Mouse (Mus musculus) embryo, embryonic 11.5 days (tissue): ENCODE results near the gene Zfp275.
"Not testable (repeated sequence)": the region's sequence is repeated elsewhere in the genome, so short reads cannot be mapped to it uniquely, and the experiment has no call there.

Source experiments
- DNase-seq: peaks from one replicate; pipeline ENCODE4 v3.0.0-alpha.2; 2012; ENCODE audit warnings: low read depth, low spot score

Gene Zfp275

GRCm38 (mm10) chrX:73342483-73342895, at the start of gene Zfp275:
TSS of gene Zfp275 (plus strand) at chrX:73342621.
- peak; percentile 44 for DNase-seq

- not testable (repeated sequence) for DNase-seq
Observed at GRCm38 (mm10) chrX:73292876-73293275, 49.5 kb upstream of the Zfp275 start, which contains the start of the genes Xlr5a and Xlr5c. TSS of gene Xlr5a (minus strand) at chrX:73292976. TSS of gene Xlr5c (minus strand) at chrX:73292976.

DNA sequence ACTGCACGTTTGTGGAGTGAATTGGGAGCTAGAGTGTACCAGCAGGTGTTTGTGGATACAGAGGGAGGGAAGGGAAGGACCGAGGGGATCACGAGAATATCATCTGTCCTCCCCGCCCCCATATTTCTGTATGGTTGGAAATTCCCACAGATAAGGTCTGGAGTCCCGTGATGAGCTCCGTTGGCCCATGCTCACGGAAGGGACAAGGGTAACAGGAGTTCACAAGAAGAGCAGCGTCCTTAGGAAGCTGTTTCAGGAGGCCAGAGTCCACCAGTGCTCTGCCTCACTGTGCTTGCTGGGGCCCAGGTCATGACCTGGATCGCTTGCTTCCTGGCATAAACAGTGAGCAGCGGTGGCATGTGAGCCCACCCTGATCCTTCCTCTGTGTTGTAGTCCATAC, 46.7 kb upstream of the Zfp275 start:
- DNase-seq = not testable (repeated sequence)

- no peak for DNase-seq
Observed at GRCm38 (mm10) chrX:73312522-73312921, 29.9 kb upstream of the Zfp275 start.

- no peak for DNase-seq
Observed at GRCm38 (mm10) chrX:73321029-73321428, 21.4 kb upstream of the Zfp275 start.

GRCm38 (mm10) chrX:73327215-73327614, 15.2 kb upstream of the Zfp275 start:
- DNase-seq = no peak

GRCm38 (mm10) chrX:73333548-73333947, 8.9 kb upstream of the Zfp275 start:
- no peak for DNase-seq

DNA sequence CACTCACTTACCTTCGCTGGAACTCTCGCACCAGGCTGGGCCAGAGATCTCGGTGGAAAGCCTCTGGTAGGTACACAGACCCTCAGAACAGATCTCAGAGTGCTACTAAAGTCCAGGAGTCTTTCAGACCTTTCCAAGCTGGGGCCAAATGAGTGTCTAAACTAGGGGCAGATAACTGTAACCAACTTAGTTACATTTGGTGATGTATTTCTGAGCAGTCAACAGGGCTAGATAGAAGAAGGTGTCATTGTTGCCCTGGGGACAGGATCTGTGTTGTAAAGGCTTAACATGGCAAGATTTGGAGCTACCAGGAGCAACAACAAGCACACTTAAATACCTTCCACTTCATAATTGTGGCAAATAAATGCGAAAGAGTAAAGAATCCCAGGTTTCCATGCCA, 5.7 kb upstream of the Zfp275 start, which contains the start of gene Gm45015:
TSS of gene Gm45015 (minus strand) at position 101 of the 400 bp plus-strand sequence.
- no peak for DNase-seq

GRCm38 (mm10) chrX:73341473-73341872, 948 bp upstream of the Zfp275 start:
- no peak for DNase-seq

DNA sequence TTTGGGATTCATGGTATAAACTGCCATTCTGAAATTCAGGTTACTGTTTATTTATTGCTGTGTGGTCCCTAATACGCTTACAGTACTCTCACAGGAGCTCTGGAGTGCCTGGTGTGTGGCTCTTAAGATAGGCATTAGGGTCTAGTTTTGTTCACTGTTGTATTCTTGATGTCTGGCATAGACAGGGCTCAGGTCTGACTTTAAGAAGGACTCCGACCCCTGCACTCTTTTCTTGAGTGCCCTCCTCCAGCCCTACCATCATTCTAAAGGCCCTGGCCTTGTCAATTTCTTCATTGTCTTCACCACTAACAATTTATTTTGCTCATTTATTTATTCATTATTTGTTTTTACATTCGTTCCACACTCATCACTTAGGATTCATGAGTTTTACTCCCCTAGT, 353 bp upstream of the Zfp275 start:
- DNase-seq = no peak

- DNase-seq = peak; percentile 8
Observed at GRCm38 (mm10) chrX:73342941-73343735, 717 bp downstream of the Zfp275 start.

- no peak for DNase-seq
Observed at GRCm38 (mm10) chrX:73343802-73344201, 1.4 kb downstream of the Zfp275 start.

DNA sequence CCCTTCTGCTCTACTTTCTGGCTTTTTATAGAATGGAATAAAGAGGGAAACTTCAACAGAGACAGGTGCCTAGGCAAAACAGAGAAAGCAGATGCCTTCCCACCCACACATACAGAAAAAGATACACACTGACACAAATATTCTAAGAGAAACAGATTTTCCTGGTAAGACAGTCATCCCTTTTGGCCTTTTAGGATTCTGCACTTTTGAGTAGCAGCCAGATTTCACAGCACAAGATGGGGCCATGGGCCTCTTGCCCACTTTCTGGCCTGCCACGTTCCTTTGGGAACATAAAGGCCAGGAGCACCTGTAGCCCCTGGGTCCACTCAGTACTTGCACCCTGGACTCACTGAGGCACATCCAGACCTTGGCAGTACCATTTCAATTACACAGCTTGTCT, 1.9 kb downstream of the Zfp275 start:
- DNase-seq = no peak

GRCm38 (mm10) chrX:73356163-73356562, 13.7 kb downstream of the Zfp275 start:
- no peak for DNase-seq

DNA sequence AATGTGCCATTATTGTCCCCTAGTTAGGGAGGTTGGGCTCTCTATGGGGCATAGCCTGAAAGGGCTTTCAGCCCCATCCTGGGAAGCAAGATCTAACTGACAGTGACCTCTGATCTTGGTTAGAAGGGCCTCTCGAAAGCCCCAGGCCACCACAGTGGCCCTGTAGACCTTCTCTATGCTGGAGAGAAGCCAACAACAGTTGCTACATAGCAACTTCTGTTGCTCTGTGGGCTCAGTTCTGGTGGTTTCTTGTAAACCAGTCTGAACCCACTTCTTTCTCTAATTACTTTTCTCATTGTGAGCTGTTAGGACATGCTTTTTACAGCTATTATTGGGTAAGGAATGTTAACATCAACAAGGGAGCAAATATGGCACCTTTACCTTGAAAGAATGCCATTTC, 14.3 kb downstream of the Zfp275 start:
- no peak for DNase-seq

DNA sequence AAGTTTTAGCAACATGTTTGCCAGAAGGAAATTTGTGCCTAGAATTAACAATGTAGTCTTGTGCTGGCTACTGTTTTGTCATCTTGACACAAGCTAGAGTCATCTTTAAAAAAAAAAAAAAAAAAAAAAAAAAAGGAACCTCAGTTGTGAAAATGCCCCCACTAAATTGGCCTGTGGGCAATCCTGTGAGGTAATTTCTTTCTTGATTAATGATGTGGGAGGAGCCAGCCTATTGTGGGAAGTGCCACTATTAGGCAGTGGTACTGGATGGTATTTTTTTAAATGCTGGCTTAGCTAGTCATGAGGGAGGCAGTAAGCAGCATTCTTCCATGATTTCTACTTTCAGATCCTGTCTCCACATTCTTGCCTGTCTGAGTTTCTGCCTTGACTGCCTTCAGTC, 20.9 kb downstream of the Zfp275 start:
- DNase-seq = no peak

- DNase-seq = no peak
Observed at GRCm38 (mm10) chrX:73384419-73384818, 42.0 kb downstream of the Zfp275 start.

DNA sequence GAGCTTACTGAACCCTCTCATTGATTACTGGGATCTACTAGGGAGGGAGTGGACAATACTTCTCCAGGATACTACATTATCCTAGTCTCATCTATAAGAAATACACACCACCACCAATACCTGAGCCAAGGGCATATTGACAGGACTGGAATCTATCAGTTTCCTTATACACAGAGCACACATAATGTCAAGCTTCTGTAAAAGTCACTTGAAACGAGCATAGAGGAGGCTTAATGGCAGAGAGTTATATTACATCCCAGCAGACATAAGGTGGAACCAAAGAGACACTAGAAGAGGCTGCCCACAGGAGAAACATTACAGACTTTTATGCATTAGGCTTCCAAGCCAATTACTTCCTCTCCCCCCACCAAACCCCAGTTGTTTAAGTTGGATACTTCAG, 42.5 kb downstream of the Zfp275 start:
- no peak for DNase-seq

- no peak for DNase-seq
Observed at GRCm38 (mm10) chrX:73391481-73391880, 49.1 kb downstream of the Zfp275 start.

- no peak for DNase-seq
Observed at GRCm38 (mm10) chrX:73396446-73396845, 54.0 kb downstream of the Zfp275 start.

DNA sequence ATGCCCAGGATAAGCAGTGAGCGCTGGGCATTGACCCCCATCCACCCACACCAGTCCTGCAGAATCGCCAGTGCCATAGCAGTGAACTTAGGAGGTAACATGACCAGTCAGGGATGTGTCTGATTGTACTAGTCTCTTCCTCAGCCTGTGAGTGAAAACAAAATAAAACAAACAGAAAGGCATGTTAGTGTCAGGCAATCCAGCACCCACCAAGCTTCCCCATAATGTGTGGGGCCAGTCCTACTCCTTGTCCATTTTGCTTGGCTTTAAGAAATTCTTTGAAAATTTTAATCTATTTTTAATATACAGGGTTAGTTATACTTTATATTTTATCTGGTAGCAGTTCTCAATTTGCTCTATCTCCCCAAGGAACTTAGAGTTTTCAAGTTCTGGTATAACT, 56.2 kb downstream of the Zfp275 start, which contains the start of gene Gm18336:
TSS of gene Gm18336 (minus strand) at position 101 of the 400 bp plus-strand sequence.
- not testable (repeated sequence) for DNase-seq

DNA sequence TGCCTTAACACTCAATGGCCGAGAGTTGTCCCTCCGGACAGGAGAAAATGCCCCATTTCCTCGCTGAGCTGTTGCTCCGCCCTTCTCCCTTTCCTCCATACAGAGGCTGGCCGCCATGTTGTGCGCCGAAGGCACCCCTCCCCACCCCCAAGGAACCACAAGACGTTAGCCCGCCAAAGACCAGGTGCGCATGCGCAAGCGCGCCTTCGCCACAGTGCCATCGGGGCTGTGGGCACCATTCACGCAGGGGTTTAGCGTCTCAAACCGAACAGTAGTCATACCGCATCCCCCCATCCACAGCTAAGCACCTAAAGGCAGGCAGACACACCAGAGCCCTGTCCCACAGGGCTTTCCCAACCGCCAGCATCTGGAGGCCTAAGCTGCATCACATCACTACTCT, 58.5 kb downstream of the Zfp275 start:
- DNase-seq = no peak

DNA sequence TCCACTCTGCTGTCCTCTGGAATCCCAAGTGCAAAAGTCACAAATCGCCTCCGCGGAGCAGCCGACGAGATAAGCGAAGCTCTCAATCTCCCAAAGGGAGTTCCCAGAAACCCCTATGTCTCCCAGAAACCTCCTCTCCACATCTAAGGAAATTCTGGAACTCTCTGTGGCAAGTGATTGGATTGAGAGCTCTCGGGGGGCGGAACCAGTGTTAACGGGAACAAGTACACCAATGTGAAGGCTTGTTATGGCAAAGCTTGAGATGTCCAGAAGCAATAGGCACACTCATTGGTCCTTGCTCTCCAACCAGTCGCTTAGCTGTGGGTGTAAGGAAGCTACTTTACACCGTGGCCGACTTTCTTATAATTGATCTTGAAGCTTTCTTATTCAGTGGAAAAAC, 59.2 kb downstream of the Zfp275 start:
- DNase-seq = no peak
